Mouse (Mus musculus): ENCODE results near the gene Ccr10.

DNA sequence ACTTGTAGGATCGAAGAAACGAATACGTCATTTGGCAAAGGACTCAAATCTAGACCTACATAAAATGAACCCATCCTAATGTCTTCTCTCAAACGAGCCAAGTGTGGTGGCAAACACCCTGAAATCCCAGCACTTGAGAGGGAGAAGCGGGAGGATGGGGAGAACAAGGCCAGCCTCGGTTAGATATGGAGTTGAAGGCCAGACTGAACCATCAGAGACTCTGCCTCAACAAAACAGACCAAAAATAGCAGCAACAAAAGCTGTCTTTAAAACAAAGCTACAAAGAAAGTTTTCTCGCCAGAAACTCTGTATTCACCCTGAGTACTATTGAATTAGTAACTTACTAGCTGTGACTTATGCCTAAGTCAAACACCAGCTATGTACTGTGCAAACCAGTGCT, 38.2 kb downstream of the Ccr10 start:
- no peak for TF ChIP-seq CTCF (IDR thresholded peaks at IDR 0.05; ENCODE audit: low read depth)
- no peak for TF ChIP-seq EP300 (IDR thresholded peaks at IDR 0.05; ENCODE audit: low read depth)

Data from liver, postnatal 0 days (tissue).